Mouse (Mus musculus) cerebellum, adult 2 months (tissue): ENCODE data around the gene Colgalt2.
"Not testable (repeated sequence)": the region's sequence is repeated elsewhere in the genome, so short reads cannot be mapped to it uniquely, and the experiment has no call there.

Experiments
- CTCF ChIP-seq: fragments of 200-500 bp; IDR thresholded peaks from 2 replicates; pipeline ENCODE4 v1.5.1; 2011; ENCODE audit warnings: low read depth, mild to moderate bottlenecking, control low read depth, low read length, moderate library complexity, borderline replicate concordance; ENCODE audit not compliant: insufficient read depth
- POLR2A ChIP-seq: fragments of 200-500 bp; IDR thresholded peaks from 2 replicates; pipeline ENCODE4 v1.6.1; 2011; ENCODE audit warnings: low read length, control low read depth, borderline replicate concordance; ENCODE audit not compliant: insufficient read depth

- not testable (repeated sequence) for TF ChIP-seq POLR2A, CTCF
Measured at GRCm38 (mm10) chr1:152385693-152386092, 13.9 kb upstream of the Colgalt2 start.
